Mouse (Mus musculus): ENCODE results near the gene Gm13287. TPM values are rescaled to one million over a fixed set of nuclear protein-coding genes. Genes with fewer than 3 reads are reported as not detected.
A peak's percentile ranks its signal among the peaks of the same experiment; 100 is the strongest.
"Not testable (repeated sequence)": the region's sequence is repeated elsewhere in the genome, so short reads cannot be mapped to it uniquely, and the experiment has no call there.

Gm13287 gene
- polyA plus RNA-seq (2016; fragmentation: Nextera tagmentation; extraction: Ambion mirVana) = not detected in 2 replicates

DNA sequence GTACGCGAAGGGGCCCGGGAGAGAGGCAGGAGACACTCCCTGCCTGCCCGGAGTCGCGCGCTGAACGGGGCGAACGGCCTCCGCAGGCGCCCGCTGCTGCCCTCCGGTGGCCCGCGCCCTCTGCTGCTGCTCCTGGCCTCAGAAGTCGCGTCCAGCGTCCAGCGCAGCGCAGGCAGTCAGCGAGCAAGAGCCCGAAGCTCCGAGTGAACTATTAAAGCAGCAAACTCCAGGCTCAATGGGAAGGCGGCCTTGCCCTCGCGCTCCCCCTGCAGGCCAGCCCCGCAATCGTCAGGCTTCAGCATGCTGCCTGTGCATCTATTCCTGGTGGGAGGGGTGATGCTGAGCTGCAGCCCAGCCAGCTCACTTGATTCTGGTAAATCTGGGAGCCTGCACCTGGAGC is at the start of gene Gm13287:
Gm13287 (plus strand) TSS at position 301 of the 400 bp plus-strand sequence.
- H3K9me3 ChIP-seq (replicated peaks); H3K36me3 ChIP-seq; H3K27ac ChIP-seq (replicated peaks); DNase-seq (ENCODE audit: low spot score); H3K4me3 ChIP-seq; H3K4me1 ChIP-seq: not testable (repeated sequence)
- WGBS = no CpG with 5 or more reads among the region's 29 CpGs
- peaks cover 16% of the 10 kb centered on the region for H3K27me3 ChIP-seq (ENCODE audit: low read depth, poor library complexity, severe bottlenecking)

DNA sequence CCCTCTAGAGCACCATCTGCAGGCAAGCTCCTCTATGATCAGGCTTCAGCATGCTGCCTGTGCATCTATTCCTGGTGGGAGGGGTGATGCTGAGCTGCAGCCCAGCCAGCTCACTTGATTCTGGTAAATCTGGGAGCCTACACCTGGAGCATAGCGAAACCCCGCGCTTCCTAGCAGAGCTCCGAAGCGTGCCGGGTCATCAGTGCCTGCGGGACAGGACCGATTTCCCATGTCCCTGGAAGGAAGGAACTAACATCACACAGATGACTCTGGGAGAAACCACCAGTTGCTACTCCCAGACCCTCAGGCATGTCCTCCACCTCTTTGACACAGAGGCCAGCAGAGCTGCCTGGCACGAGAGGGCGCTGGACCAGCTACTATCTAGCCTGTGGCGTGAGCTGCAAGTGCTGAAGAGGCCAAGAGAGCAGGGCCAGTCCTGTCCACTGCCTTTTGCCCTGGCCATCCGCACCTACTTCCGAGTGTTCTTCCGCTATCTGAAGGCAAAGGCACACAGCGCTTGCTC is 48.2 kb upstream of the Gm13287 start, which contains the start of gene Gm13271:
Gm13271 (plus strand) TSS at position 51 of the 523 bp plus-strand sequence.
- not testable (repeated sequence) for H3K27me3 ChIP-seq (ENCODE audit: low read depth, poor library complexity, severe bottlenecking); H3K27ac ChIP-seq (replicated peaks); H3K36me3 ChIP-seq; H3K9me3 ChIP-seq (replicated peaks); H3K4me3 ChIP-seq; DNase-seq (ENCODE audit: low spot score)
- H3K4me1 ChIP-seq = peaks cover 11% of the 10 kb centered on the region
- 70% methylated on average over 15 of the region's 15 CpGs for WGBS

DNA sequence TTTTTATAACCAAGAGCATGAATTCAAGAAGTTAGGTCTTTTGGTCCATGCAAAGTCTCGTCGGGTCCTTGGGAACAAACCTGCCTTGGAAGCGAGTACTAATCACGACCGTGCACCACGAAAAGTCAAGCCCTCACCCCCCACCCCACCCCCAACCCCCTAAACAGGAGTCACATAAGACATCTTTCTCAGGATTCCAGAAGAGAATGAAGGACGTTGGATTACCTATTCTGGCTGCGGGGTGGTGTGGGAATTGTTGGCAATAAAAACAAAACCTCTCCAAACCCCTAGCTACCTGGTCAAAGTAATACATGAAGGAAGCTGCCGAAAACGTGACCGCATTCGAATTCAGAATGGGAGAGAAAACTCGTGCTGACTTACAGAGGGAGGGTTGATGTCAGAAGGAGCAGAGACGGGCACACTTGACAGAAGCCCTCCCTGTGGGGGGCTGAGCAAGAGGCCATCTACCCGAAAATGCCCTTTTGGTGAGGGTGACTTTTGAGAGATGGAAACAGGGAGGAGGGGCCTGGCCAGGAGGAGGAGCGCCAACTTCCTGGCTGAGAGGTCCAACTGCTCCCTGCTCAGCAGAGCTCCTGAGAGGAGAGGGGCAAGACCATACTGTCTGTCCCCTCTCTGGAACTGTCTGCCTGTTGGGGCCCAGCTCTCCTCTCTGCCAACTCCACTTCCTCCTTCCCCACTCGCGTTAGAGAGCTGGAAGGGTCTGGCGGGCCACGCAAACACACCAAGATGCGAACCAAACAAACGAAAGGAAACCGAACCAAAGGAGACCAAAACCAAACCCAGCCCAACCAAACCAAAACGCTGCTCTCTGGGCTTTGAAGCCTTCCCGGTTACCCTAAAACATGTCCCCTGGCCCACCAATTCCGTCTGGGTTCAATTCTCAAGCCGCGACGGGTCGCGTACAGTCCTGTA is 46.2 kb upstream of the Gm13287 start:
- peak overlapping the region; percentile 63 for H3K4me3 ChIP-seq
- H3K9me3 ChIP-seq (replicated peaks); H3K36me3 ChIP-seq; H3K27me3 ChIP-seq (ENCODE audit: low read depth, poor library complexity, severe bottlenecking): not testable (repeated sequence)
- WGBS = 13% methylated on average over 29 of the region's 31 CpGs
- peak overlapping the region; percentile 86 for H3K27ac ChIP-seq (replicated peaks)
- DNase-seq (ENCODE audit: low spot score) = peak; percentile 50
- peaks cover 13% of the 10 kb centered on the region for H3K4me1 ChIP-seq

DNA sequence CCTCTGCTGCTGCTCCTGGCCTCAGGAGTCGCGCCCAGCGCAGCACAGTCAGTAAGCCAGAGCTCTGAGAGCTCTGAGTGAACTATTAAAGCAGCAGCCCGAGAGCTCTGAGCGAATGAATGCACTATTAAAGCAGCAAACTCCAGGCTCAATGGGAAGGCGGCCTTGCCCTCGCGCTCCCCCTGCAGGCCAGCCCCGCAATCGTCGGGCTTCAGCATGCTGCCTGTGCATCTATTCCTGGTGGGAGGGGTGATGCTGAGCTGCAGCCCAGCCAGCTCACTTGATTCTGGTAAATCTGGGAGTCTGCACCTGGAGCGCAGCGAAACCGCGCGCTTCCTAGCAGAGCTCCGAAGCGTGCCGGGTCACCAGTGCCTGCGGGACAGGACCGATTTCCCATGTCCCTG is 45.4 kb upstream of the Gm13287 start:
- DNase-seq (ENCODE audit: low spot score) = peak; percentile 87
- Histone ChIP-seq H3K4me3 (peak overlapping the region; percentile 63), H3K27ac (replicated peaks) (peak overlapping the region; percentile 86), H3K4me1 (peaks cover 14% of the 10 kb centered on the region)
- under 1% methylated on average over 21 of the region's 21 CpGs for WGBS
- H3K9me3 ChIP-seq (replicated peaks); H3K36me3 ChIP-seq; H3K27me3 ChIP-seq (ENCODE audit: low read depth, poor library complexity, severe bottlenecking): not testable (repeated sequence)

DNA sequence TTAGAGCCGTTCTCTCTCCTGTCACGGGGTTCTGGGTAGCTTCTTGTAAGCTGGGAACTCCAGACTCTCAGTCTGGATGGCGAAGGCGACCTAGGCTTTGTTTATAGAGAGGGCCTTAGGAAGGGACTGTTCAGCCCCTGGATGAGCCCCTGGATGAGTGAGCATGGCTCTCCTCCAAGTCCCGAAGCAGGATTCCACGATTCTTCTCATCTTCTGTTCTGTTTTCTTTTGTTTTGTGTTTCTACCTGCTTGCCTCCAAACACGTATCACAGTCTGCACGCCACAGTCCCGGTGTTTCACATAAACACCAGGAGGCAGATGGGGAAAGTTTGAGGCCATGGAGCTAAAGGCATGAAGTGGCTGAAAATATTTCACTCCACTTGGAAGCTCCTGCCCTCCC is 44.3 kb upstream of the Gm13287 start:
- H3K9me3 ChIP-seq (replicated peaks); H3K27ac ChIP-seq (replicated peaks); H3K4me3 ChIP-seq; H3K27me3 ChIP-seq (ENCODE audit: low read depth, poor library complexity, severe bottlenecking); H3K36me3 ChIP-seq; DNase-seq (ENCODE audit: low spot score): not testable (repeated sequence)
- 91% methylated on average over 9 of the region's 9 CpGs for WGBS
- H3K4me1 ChIP-seq = peaks cover 17% of the 10 kb centered on the region

DNA sequence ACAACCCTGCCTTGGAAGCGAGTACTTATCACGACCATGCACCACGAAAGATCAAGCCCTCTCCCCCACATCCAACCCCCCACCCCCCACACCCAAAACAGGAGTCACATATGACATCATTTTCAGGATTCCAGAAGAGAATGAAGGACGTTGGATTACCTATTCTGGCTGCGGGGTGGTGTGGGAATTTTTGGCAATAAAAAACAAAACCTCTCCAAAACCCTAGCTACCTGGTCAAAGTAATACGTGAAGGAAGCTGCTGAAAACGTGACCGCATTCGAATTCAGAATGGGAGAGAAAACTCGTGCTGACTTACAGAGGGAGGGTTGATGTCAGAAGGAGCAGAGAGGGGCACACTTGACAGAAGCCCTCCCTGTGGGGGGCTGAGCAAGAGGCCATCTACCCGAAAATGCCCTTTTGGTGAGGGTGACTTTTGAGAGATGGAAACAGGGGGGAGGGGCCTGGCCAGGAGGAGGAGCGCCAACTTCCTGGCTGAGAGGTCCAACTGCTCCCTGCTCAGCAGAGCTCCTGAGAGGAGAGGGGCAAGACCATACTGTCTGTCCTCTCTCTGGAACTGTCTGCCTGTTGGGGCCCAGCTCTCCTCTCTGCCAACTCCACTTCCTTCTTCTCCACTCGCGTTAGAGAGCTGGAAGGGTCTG is 43.3 kb upstream of the Gm13287 start, which contains the start of gene Gm13283:
Gm13283 (plus strand) TSS at position 510 of the 659 bp plus-strand sequence.
- Histone ChIP-seq H3K4me1 (peaks cover 17% of the 10 kb centered on the region), H3K4me3 (peak within 1 kb of the TSS; percentile 44)
- WGBS = 25% methylated on average over 10 of the region's 14 CpGs
- DNase-seq (ENCODE audit: low spot score); H3K9me3 ChIP-seq (replicated peaks); H3K27ac ChIP-seq (replicated peaks); H3K27me3 ChIP-seq (ENCODE audit: low read depth, poor library complexity, severe bottlenecking); H3K36me3 ChIP-seq: not testable (repeated sequence)

DNA sequence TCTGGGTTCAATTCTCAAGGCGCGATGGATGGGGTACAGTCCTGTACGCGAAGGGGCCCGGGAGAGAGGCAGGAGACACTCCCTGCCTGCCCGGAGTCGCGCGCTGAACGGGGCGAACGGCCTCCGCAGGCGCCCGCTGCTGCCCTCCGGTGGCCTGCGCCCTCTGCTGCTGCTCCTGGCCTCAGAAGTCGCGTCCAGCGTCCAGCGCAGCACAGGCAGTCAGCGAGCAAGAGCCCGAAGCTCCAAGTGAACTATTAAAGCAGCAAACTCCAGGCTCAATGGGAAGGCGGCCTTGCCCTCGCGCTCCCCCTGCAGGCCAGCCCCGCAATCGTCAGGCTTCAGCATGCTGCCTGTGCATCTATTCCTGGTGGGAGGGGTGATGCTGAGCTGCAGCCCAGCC is 42.6 kb upstream of the Gm13287 start:
- peak; percentile 77 for DNase-seq (ENCODE audit: low spot score)
- not testable (repeated sequence) for H3K27me3 ChIP-seq (ENCODE audit: low read depth, poor library complexity, severe bottlenecking); H3K27ac ChIP-seq (replicated peaks); H3K36me3 ChIP-seq; H3K9me3 ChIP-seq (replicated peaks)
- under 1% methylated on average over 26 of the region's 28 CpGs for WGBS
- Histone ChIP-seq H3K4me3 (peak overlapping the region; percentile 44), H3K4me1 (peaks cover 17% of the 10 kb centered on the region)

DNA sequence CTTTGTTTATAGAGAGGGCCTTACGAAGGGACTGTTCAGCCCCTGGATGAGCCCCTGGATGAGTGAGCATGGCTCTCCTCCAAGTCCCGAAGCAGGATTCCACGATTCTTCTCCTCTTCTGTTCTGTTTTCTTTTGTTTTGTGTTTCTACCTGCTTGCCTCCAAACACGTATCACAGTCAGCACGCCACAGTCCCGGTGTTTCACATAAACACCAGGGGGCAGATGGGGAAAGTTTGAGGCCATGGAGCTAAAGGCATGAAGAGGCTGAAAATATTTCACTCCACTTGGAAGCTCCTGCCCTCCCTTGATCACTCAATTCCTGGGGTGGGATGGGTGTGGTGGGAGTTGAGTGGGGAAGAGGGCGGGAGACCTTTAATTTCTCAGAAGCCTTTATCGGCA is 41.3 kb upstream of the Gm13287 start:
- not testable (repeated sequence) for H3K36me3 ChIP-seq; H3K27me3 ChIP-seq (ENCODE audit: low read depth, poor library complexity, severe bottlenecking); H3K27ac ChIP-seq (replicated peaks); H3K9me3 ChIP-seq (replicated peaks); H3K4me3 ChIP-seq; DNase-seq (ENCODE audit: low spot score)
- peaks cover 10% of the 10 kb centered on the region; the same call in 1 of the 2 replicates for H3K4me1 ChIP-seq
- 66% methylated on average over 6 of the region's 8 CpGs for WGBS

DNA sequence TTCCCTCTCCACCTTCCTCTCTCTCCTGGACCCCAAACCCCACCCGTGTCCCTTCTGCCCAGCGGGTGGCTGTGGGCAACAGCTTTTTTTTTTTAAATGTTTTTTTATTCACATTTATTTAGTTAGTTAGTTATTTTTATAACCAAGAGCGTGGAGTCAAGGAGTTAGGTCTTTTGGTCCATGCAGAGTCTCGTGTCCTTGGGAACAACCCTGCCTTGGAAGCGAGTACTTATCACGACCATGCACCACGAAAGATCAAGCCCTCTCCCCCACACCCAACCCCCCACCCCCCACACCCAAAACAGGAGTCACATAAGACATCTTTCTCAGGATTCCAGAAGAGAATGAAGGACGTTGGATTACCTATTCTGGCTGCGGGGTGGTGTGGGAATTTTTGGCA is 40.7 kb upstream of the Gm13287 start:
- H3K9me3 ChIP-seq (replicated peaks); H3K27ac ChIP-seq (replicated peaks); H3K4me3 ChIP-seq; H3K36me3 ChIP-seq; H3K27me3 ChIP-seq (ENCODE audit: low read depth, poor library complexity, severe bottlenecking); DNase-seq (ENCODE audit: low spot score): not testable (repeated sequence)
- WGBS = 55% methylated on average over 9 of the region's 9 CpGs
- peaks cover 10% of the 10 kb centered on the region; the same call in 1 of the 2 replicates for H3K4me1 ChIP-seq

DNA sequence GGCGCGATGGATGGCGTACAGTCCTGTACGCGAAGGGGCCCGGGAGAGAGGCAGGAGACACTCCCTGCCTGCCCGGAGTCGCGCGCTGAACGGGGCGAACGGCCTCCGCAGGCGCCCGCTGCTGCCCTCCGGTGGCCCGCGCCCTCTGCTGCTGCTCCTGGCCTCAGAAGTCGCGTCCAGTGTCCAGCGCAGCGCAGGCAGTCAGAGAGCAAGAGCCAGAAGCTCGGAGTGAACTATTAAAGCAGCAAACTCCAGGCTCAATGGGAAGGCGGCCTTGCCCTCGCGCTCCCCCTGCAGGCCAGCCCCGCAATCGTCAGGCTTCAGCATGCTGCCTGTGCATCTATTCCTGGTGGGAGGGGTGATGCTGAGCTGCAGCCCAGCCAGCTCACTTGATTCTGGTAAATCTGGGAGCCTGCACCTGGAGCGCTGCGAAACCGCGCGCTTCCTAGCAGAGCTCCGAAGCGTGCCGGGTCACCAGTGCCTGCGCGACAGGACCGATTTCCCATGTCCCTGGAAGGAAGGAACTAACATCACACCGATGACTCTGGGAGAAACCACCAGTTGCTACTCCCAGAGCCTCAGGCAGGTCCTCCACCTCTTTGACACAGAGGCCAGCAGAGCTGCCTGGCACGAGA is 39.6 kb upstream of the Gm13287 start:
- peak; percentile 81 for DNase-seq (ENCODE audit: low spot score)

DNA sequence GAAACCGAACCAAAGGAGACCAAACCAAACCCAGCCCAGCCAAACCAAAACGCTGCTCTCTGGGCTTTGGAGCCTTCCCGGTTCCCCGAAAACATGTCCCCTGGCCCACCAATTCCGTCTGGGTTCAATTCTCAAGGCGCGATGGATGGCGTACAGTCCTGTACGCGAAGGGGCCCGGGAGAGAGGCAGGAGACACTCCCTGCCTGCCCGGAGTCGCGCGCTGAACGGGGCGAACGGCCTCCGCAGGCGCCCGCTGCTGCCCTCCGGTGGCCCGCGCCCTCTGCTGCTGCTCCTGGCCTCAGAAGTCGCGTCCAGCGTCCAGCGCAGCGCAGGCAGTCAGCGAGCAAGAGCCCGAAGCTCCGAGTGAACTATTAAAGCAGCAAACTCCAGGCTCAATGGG is 29.5 kb upstream of the Gm13287 start, which contains the start of gene Gm13290:
Gm13290 (plus strand) TSS at position 301 of the 400 bp plus-strand sequence.
- H3K4me1 ChIP-seq; H3K36me3 ChIP-seq; H3K4me3 ChIP-seq; H3K9me3 ChIP-seq (replicated peaks); DNase-seq (ENCODE audit: low spot score); H3K27ac ChIP-seq (replicated peaks); H3K27me3 ChIP-seq (ENCODE audit: low read depth, poor library complexity, severe bottlenecking): not testable (repeated sequence)
- WGBS = no CpG with 5 or more reads among the region's 32 CpGs

More for the DNA sequence above, 39.6 kb upstream of the Gm13287 start:
- H3K9me3 ChIP-seq (replicated peaks); H3K27ac ChIP-seq (replicated peaks); H3K27me3 ChIP-seq (ENCODE audit: low read depth, poor library complexity, severe bottlenecking); H3K36me3 ChIP-seq: not testable (repeated sequence)
- Histone ChIP-seq H3K4me3 (peak overlapping the region; percentile 41), H3K4me1 (peaks cover 10% of the 10 kb centered on the region; the same call in 1 of the 2 replicates)
- 4% methylated on average over 30 of the region's 42 CpGs for WGBS

DNA sequence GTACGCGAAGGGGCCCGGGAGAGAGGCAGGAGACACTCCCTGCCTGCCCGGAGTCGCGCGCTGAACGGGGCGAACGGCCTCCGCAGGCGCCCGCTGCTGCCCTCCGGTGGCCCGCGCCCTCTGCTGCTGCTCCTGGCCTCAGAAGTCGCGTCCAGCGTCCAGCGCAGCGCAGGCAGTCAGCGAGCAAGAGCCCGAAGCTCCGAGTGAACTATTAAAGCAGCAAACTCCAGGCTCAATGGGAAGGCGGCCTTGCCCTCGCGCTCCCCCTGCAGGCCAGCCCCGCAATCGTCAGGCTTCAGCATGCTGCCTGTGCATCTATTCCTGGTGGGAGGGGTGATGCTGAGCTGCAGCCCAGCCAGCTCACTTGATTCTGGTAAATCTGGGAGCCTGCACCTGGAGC is 26.4 kb upstream of the Gm13287 start, which contains the start of gene Gm13289:
Gm13289 (plus strand) TSS at position 301 of the 400 bp plus-strand sequence.
- not testable (repeated sequence) for H3K36me3 ChIP-seq; H3K9me3 ChIP-seq (replicated peaks); H3K27me3 ChIP-seq (ENCODE audit: low read depth, poor library complexity, severe bottlenecking); H3K4me3 ChIP-seq; H3K4me1 ChIP-seq; DNase-seq (ENCODE audit: low spot score); H3K27ac ChIP-seq (replicated peaks)
- WGBS = no CpG with 5 or more reads among the region's 29 CpGs
